Mouse (Mus musculus) hindbrain, embryonic 13.5 days (tissue): ENCODE measurements around the gene Arhgap1. TPM values are rescaled to one million over a fixed set of nuclear protein-coding genes. Genes with fewer than 3 reads are reported as not detected.

ENCODE experiments used
- ATAC-seq: fragments of 200-750 bp; cut with Nextera tagmentation; 2 replicates; pipeline ENCODE4 v1.8.0; 2017; ENCODE audit warnings: moderate TSS enrichment; ENCODE audit not compliant: low FRiP score
- H3K27ac ChIP-seq: fragments of 300-500 bp; sonication (generic); 2 replicates; pipeline ENCODE4 v1.5.1; 2015; ENCODE audit warnings: inconsistent platforms, mild to moderate bottlenecking, moderate library complexity
- H3K27me3 ChIP-seq: fragments of 300-500 bp; sonication (generic); 2 replicates; pipeline ENCODE4 v1.6.1; 2015; ENCODE audit warnings: mild to moderate bottlenecking, inconsistent platforms
- H3K36me3 ChIP-seq: fragments of 300-500 bp; sonication (generic); 2 replicates; pipeline ENCODE4 v1.6.1; 2015; ENCODE audit warnings: mild to moderate bottlenecking, inconsistent platforms
- H3K4me1 ChIP-seq: fragments of 300-500 bp; sonication (generic); replicated peaks from 2 replicates; pipeline ENCODE4 v1.6.1; 2015; ENCODE audit warnings: inconsistent platforms
- H3K4me2 ChIP-seq: fragments of 300-500 bp; sonication (generic); 2 replicates; pipeline ENCODE4 v1.6.1; 2015; ENCODE audit warnings: inconsistent platforms, mild to moderate bottlenecking, moderate library complexity
- H3K4me3 ChIP-seq: fragments of 300-500 bp; sonication (generic); 2 replicates; pipeline ENCODE4 v1.5.1; 2015; ENCODE audit warnings: mild to moderate bottlenecking, inconsistent platforms
- H3K9ac ChIP-seq: fragments of 300-500 bp; sonication (generic); 2 replicates; pipeline ENCODE4 v1.6.1; 2015; ENCODE audit warnings: mild to moderate bottlenecking, inconsistent platforms
- H3K9me3 ChIP-seq: fragments of 300-500 bp; sonication (generic); 2 replicates; pipeline ENCODE4 v1.6.1; 2016; ENCODE audit warnings: inconsistent platforms
- WGBS: fragments of 180-500 bp; shearing (Covaris S2); methylation state at CpG from one replicate; pipeline ENCODE4 v1.1.7; 2015; 5-methylcytosine and 5-hydroxymethylcytosine counted together
- polyA plus RNA-seq: library from polyadenylated mRNA; unstranded; fragments of >200 nt; fragmentation: Nextera tagmentation; extraction: Ambion mirVana; gene quantifications from 2 replicates; pipeline ENCODE4 v1.2.1, GENCODE M21; 2015

Arhgap1 gene
- polyA plus RNA-seq, 1 experiment from 2014 or later = 89.0 TPM

DNA sequence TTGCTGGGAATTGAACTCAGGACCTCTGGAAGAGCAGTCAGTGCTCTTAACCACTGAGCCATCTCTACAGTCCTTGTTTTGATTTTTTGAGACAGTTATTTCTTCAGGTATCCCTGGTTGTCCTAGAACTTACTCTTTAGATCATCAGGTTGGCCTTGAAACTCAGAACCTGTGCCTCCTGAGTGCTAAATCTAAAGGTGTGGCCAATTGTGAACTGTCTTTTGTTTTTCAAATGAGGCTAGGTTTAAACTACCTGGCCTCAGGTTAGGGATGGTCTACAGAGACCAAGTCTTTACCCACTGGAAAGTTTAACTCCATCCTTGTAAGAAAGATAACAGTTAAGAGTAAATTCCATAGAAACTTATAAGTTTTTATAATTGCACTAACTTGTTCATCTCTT, 56.8 kb downstream of the Arhgap1 start:
- no peak for ATAC-seq
- H3K36me3 ChIP-seq = no peaks in the 10 kb centered on the region
- H3K4me2 ChIP-seq = no peak overlapping the region
- no peak overlapping the region for H3K27ac ChIP-seq
- no peaks in the 10 kb centered on the region for H3K27me3 ChIP-seq
- H3K9ac ChIP-seq = no peak overlapping the region
- peaks cover 14% of the 10 kb centered on the region for H3K4me1 ChIP-seq
- H3K4me3 ChIP-seq = no peak overlapping the region
- H3K9me3 ChIP-seq = no peaks in the 10 kb centered on the region

GRCm38 (mm10) chr2:91708361-91708760, 58.7 kb downstream of the Arhgap1 start:
- 96% methylated on average over 6 of the region's 6 CpGs for WGBS
- no peak for ATAC-seq

GRCm38 (mm10) chr2:91710272-91711234, 60.9 kb downstream of the Arhgap1 start, which contains the start of the genes Atg13 and Harbi1:
Gene Atg13 (minus strand): TSS chr2:91710576.
Gene Harbi1 (plus strand): TSS chr2:91710852.
- WGBS = under 1% methylated on average over 66 of the region's 66 CpGs
- peak; percentile 99 for ATAC-seq
- peak within 1 kb of the TSS; percentile 93 for H3K4me2 ChIP-seq
- H3K27me3 ChIP-seq = no peaks in the 10 kb centered on the region
- H3K4me3 ChIP-seq = peak within 1 kb of the TSS; percentile 84
- peaks cover 38% of the 10 kb centered on the region for H3K4me1 ChIP-seq
- H3K27ac ChIP-seq = peak within 1 kb of the TSS; percentile 80
- H3K9ac ChIP-seq = peak within 1 kb of the TSS; percentile 89
- no peaks in the 10 kb centered on the region for H3K9me3 ChIP-seq
- H3K36me3 ChIP-seq = no peaks in the 10 kb centered on the region; the same call in none of the 2 replicates

More at GRCm38 (mm10) chr2:91708361-91708760, 58.7 kb downstream of the Arhgap1 start:
- H3K4me1 ChIP-seq = peaks cover 26% of the 10 kb centered on the region
- H3K4me3 ChIP-seq = no peak overlapping the region
- H3K4me2 ChIP-seq = no peak overlapping the region
- no peak overlapping the region for H3K27ac ChIP-seq
- H3K9ac ChIP-seq = no peak overlapping the region
- no peaks in the 10 kb centered on the region for H3K9me3 ChIP-seq
- no peaks in the 10 kb centered on the region for H3K27me3 ChIP-seq
- H3K36me3 ChIP-seq = no peaks in the 10 kb centered on the region

GRCm38 (mm10) chr2:91711256-91711925, 61.7 kb downstream of the Arhgap1 start:
- Histone ChIP-seq H3K27ac (peak overlapping the region; percentile 80), H3K4me3 (peak overlapping the region; percentile 84), H3K4me2 (peak overlapping the region; percentile 93), H3K4me1 (peaks cover 38% of the 10 kb centered on the region), H3K9me3 (no peaks in the 10 kb centered on the region), H3K36me3 (peaks cover 4% of the 10 kb centered on the region), H3K9ac (peak overlapping the region; percentile 89), H3K27me3 (no peaks in the 10 kb centered on the region)
- WGBS = 4% methylated on average over 8 of the region's 8 CpGs
- no peak for ATAC-seq

- Histone ChIP-seq H3K4me3 (no peak overlapping the region), H3K4me1 (peaks cover 29% of the 10 kb centered on the region), H3K36me3 (peaks cover 21% of the 10 kb centered on the region), H3K27ac (no peak overlapping the region), H3K4me2 (no peak overlapping the region), H3K27me3 (no peaks in the 10 kb centered on the region), H3K9me3 (no peaks in the 10 kb centered on the region), H3K9ac (0 out of 2 replicates have a peak overlapping the region, but pooled peaks have one; percentile 43)
- 88% methylated on average over 1 of the region's 1 CpGs for WGBS
- ATAC-seq = no peak
These were observed 65.3 kb downstream of the Arhgap1 start for GRCm38 (mm10) chr2:91714921-91715320.

- Histone ChIP-seq H3K4me2 (no peak overlapping the region), H3K9ac (no peak overlapping the region), H3K9me3 (no peaks in the 10 kb centered on the region), H3K27me3 (no peaks in the 10 kb centered on the region), H3K4me1 (peaks cover 12% of the 10 kb centered on the region; the same call in 1 of the 2 replicates), H3K4me3 (no peak overlapping the region), H3K27ac (no peak overlapping the region), H3K36me3 (peaks cover 36% of the 10 kb centered on the region)
- WGBS = 89% methylated on average over 6 of the region's 6 CpGs
- ATAC-seq = no peak
These were observed 68.6 kb downstream of the Arhgap1 start for GRCm38 (mm10) chr2:91718276-91718675.

Other genes with a start within 250 kb of the Arhgap1 start
- 147 and 155 TPM in 2 replicates for gene 1110051M20Rik, start 205.2 kb upstream of the Arhgap1 start, polyA plus RNA-seq
- 4.3 and 5.0 TPM in 2 replicates for gene Lrp4, start 192.3 kb upstream of the Arhgap1 start, polyA plus RNA-seq
- 132 and 140 TPM in 2 replicates for gene Ckap5, start 123.1 kb upstream of the Arhgap1 start, polyA plus RNA-seq
- gene F2, start 13.4 kb upstream of the Arhgap1 start, polyA plus RNA-seq = 0.09 TPM in 1 of 2 replicates, not detected in the other
- gene Zfp408, start 69 bp upstream of the Arhgap1 start, polyA plus RNA-seq = 12.1 and 15.7 TPM in 2 replicates
- gene Atg13, start 60.7 kb downstream of the Arhgap1 start, polyA plus RNA-seq = 35.0 and 35.2 TPM in 2 replicates
- gene Harbi1, start 61.0 kb downstream of the Arhgap1 start, polyA plus RNA-seq = 20.8 and 24.3 TPM in 2 replicates
- 21.8 and 24.4 TPM in 2 replicates for gene Ambra1, start 80.3 kb downstream of the Arhgap1 start, polyA plus RNA-seq